9 mouse cellular contexts compared by ENCODE assay signal in the genomic region with DNA sequence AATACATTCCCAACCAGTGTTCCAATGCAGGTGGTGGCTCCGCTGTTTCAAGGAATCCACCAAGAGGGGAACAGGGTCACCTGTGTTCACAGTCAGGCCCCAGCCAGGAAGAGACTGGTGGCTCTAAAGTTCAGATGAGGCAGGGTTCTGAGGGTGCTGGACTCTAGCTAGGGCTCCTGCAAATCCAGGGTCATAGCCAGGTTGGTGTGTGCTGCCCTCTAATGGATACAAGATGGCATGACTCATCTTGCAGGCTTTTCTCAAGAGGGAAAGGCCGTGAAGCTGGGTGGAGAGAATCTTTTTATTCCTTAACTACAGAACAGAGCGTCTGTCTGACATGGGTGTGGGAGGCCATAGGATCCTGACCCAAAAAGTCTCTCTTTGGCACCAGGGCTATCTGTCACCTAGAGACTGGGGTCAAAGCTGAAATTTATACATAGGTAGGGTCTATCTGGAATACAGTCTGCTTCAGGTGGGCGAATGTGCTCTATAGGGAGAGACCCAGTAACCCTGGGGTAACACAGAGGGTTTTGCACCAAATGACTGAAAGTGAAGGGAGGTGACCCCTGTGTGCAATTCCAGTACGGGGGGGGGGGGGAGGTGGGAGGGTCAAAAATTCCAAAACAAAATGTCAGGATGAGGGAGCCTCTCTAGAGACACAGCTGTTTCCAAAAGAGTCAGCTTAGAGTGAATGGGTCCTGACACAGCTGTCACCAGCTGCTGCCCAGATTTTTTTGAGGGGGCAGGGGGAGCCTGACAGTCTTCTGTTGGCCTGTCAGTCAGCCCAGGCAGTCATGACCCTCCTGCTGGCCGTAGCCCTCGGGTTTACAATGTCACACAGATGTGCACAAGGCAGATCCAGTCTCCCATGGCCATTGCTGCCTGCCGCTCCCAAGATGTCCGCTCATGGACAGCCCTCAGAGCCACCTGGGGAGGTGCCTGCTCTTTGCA. TPM values are rescaled to one million over a fixed set of nuclear protein-coding genes. Genes with fewer than 3 reads are reported as not detected.
DNase-seq lines count a peak whose midpoint lies in the region; ATAC-seq and TF ChIP-seq lines count a peak whose summit lies in the region.
"Had no signal": no experiment of that assay in that cellular context is flagged by ENCODE, and none has a peak within 500 bp of the region (broad histone marks: within the 10 kb centered on the region; RNA-seq: fewer than 3 reads in every experiment).

No protein-coding gene starts in this region.

- no peak overlapping the region for H3K4me3 ChIP-seq in thymus, adult 2 months (ENCODE audit: control insufficient read depth, insufficient read depth, low read length)
- H3K4me3 ChIP-seq in embryonic facial prominence, embryonic 12.5 days = no peak overlapping the region

- H3K4me2 ChIP-seq in embryonic facial prominence, embryonic 12.5 days (replicated peaks) = no peak overlapping the region

- WGBS in thymus, adult 2 months = 72% methylated on average over 9 of the region's 9 CpGs
- WGBS in embryonic facial prominence, embryonic 12.5 days = 54% methylated on average over 9 of the region's 9 CpGs

- H3K4me1 ChIP-seq in thymus, adult 2 months (replicated peaks; ENCODE audit: control insufficient read depth, insufficient read depth, low read length) = no peaks in the 10 kb centered on the region
- H3K4me1 ChIP-seq in embryonic facial prominence, embryonic 12.5 days = no peaks in the 10 kb centered on the region

- 0 out of 2 replicates have a peak, but pooled peaks have one; percentile 17 for ATAC-seq in embryonic facial prominence, embryonic 12.5 days (ENCODE audit: insufficient number of reproducible peaks, insufficient read depth, low FRiP score, low TSS enrichment)
- peak; percentile 79 for ATAC-seq in megakaryocyte progenitor cell, adult 5-6 weeks (replicated peaks; ENCODE audit: poor library complexity)

- H3K27me3 ChIP-seq in thymus, adult 2 months (ENCODE audit: control insufficient read depth, insufficient read depth, low read length) = no peaks in the 10 kb centered on the region
- H3K27me3 ChIP-seq in embryonic facial prominence, embryonic 12.5 days = 0 out of 2 replicates have a peak, but pooled peaks cover 5% of the 10 kb centered on the region

- TF ChIP-seq CTCF in thymus, adult 2 months (IDR thresholded peaks at IDR 0.05; ENCODE audit: borderline replicate concordance, control insufficient read depth, extremely low read depth, insufficient read depth, low read length, poor library complexity) = peak; percentile 37; the same call in 1 of the 2 replicates

- no peak overlapping the region for H3K9ac ChIP-seq in embryonic facial prominence, embryonic 12.5 days

- no peaks in the 10 kb centered on the region for H3K36me3 ChIP-seq in thymus, adult 2 months (ENCODE audit: control insufficient read depth, insufficient read depth, low read length)
- H3K36me3 ChIP-seq in embryonic facial prominence, embryonic 12.5 days = no peaks in the 10 kb centered on the region

- no peak overlapping the region for H3K27ac ChIP-seq in thymus, adult 2 months (ENCODE audit: control insufficient read depth, insufficient read depth, low read length)
- no peak overlapping the region for H3K27ac ChIP-seq in embryonic facial prominence, embryonic 12.5 days

- DNase-seq in cerebellum, adult 18-20 months = peak; percentile 10 to 19
- DNase-seq in cerebellum, adult 11-12 months = no peak
- no peak for DNase-seq in thymus, adult 2 months
- no peak for DNase-seq in thymus, postnatal 25 days
- peak; percentile 7 to 15 for DNase-seq in kidney, adult 8-10 months
- no peak for DNase-seq in spleen, adult 18-20 months

- H3K9me3 ChIP-seq in embryonic facial prominence, embryonic 12.5 days = no peaks in the 10 kb centered on the region

- no peak for TF ChIP-seq POLR2A in thymus, adult 2 months (IDR thresholded peaks at IDR 0.05; ENCODE audit: control insufficient read depth, extremely low read depth, insufficient read depth, low read length, poor library complexity)

RNA-seq across cellular contexts. Expression of a gene that starts 44.2 kb away (rescaled TPM):
- 0.89 and 1.0 TPM in 2 replicates for polyA plus RNA-seq in thymus, adult 2 months (2012; rRNA removed)
- not detected in 2 replicates for polyA plus RNA-seq in embryonic facial prominence, embryonic 12.5 days (2016; fragmentation: Nextera tagmentation; extraction: Ambion mirVana)
- total RNA-seq in megakaryocyte progenitor cell, adult 5-6 weeks (2015) = not detected in 2 replicates
- not detected in 2 replicates for total RNA-seq in megakaryocyte progenitor cell, adult 5-6 weeks (2017)
- total RNA-seq: layer of hippocampus, adult 18-20 months had no signal

Comparison
In these comparisons a context has a peak if more than half of its experiments do, and no peak if none do; other contexts are left out.
1. DNase-seq: peak in cerebellum, adult 18-20 months (2 of 2) and kidney, adult 8-10 months (2 of 2); none in cerebellum, adult 11-12 months (single experiment), thymus, adult 2 months (single experiment), thymus, postnatal 25 days (single experiment) and spleen, adult 18-20 months (0 of 2).